Mouse (Mus musculus) cerebral cortex, adult 2 months (tissue): ENCODE data around the gene Tent2.

Experiments used
- WGBS: fragments of 180-500 bp; shearing (Covaris S2); methylation state at CpG from one replicate; pipeline ENCODE4 v1.1.7; 2018; 5-methylcytosine and 5-hydroxymethylcytosine counted together

Gene Tent2

GRCm38 (mm10) chr13:93138059-93138458 lies 54.1 kb downstream of the Tent2 start:
- WGBS: 84% methylated on average over 1 of the region's 1 CpGs

DNA sequence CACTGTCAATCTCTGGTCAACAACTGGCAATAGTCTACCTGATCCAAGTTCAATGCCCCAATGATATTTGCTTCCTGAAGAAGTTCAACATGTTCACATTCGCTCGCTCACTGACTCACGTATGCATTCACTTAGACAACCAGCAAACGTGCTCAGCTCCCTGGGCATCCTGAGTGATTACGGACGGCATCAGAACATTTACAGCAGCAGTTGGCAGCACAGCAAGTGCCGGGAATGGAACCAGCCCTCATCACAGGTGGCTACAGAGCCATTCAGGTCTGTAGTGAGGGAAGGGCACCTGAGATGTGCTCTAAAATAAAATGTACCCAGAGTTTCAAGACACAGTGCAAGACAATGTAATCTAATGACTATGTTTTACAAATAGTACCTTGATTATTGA lies 55.1 kb downstream of the Tent2 start:
- 88% methylated on average over 7 of the region's 7 CpGs for WGBS

- WGBS: 95% methylated on average over 1 of the region's 1 CpGs
Observed at GRCm38 (mm10) chr13:93136251-93136650, 55.9 kb downstream of the Tent2 start.

GRCm38 (mm10) chr13:93135501-93135900 lies 56.7 kb downstream of the Tent2 start:
- 91% methylated on average over 2 of the region's 2 CpGs for WGBS

DNA sequence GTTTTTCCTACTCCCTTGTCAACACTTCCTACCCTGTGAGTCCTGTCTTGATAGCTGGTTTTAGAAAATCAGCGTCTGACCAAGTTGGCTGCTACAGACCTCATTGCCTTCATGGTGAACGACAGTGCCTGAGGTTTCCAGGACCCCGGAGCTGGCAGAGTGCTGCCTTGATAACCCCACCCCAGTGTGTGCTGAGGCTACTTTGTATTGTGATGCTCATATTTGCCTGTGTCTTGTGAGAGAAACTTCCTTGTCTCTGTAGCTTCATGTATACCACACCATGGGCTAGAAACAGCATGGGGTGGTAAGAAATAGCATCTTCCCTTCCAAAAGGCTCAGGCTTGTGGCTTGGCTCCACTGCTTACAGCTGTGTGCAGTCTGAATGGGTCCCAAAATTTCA lies 61.5 kb downstream of the Tent2 start:
- 58% methylated on average over 3 of the region's 3 CpGs for WGBS

DNA sequence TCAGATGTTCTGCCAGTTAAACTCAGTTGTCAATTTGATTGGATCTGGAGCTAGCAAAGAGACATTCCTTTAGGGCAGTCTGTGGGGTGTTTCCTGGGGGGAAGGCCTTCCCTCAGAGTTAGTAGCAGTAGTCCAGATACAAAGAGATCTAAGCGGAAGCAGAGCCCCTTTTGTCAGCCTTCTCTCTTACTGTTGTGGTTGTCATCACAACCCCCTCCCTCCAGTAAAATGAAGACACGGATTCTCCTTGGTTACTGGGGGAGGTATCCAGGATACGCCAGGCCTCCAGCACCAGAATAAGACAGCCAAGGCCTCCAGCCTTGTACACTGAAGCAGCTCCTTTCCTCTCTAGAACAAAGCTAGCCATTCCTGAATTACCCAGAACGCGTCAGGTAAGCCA lies 63.2 kb downstream of the Tent2 start:
- WGBS: 66% methylated on average over 5 of the region's 5 CpGs

DNA sequence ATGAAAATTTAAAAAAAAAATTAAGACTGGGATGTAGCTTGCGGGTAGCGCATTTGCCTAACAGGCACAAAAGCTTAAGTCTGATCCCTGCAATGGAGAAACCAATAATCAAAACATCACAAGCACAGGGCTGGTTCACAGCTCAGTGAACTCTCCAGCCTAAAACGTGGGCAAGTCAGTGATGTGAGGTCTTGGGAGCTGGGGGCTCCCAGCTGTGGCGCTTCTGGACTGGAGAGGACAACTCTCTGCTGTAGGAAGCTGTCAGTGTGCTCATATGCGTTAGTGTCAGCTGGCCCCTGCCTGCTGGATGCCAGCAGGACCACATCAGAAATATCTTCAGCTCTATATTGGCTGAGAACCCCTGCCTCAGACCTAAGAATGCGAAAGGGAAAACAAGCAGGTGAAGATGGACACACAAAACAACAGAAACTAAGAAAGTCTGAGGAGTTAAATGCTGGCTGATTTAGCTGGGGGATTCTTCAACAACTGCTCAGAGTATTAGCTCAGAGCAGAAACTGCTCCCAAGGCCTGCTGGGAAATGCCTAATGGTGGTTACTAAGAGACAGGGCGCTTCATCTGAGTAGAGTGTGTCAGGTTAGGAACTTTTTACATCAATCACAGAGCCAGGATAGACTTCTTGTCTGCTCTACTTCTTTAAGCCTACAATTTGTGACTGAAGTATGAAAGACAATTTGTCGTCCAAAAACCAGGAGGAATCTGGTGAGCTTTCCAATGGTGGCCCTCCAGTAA lies 63.9 kb downstream of the Tent2 start:
- 82% methylated on average over 8 of the region's 8 CpGs for WGBS

DNA sequence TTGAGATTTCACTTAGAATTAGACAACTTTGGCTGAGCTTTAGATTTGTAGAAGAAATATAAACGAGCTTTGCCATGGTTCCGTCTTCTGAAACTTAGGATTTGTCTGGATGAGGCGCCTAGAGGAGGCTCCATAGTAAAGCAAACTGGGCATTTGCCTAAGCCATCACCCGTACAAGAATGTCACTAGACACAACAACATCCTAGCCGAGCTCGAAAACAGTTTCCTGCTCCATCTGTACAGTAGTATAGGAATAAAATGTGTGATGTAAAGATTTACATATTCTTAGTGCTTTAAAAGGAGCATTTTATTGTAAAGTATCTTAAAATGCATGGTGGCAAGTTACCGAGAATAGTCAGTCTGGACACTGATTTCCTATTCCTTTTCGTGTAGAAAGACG lies 69.9 kb downstream of the Tent2 start:
- 68% methylated on average over 9 of the region's 9 CpGs for WGBS

DNA sequence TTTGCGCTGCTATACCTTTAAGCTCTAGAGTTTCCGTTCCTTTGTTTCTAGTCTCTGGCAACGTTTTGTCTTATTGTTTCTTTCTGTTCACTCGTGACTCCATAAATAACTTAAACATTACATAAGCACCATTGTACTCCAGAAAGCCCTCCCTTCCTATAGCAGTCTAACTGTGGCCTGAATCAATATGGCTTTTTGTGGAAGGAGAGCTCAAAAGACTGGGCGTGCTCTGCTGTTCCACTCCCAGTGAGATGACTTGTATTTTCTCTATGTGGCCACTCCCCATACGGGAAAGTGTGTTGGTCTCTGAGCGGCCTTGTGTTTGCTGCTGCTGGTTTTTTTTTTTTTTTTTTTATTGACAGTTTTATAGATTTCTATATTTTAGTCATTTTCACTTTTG lies 74.9 kb downstream of the Tent2 start:
- 56% methylated on average over 7 of the region's 7 CpGs for WGBS

- 70% methylated on average over 4 of the region's 4 CpGs for WGBS
Observed at GRCm38 (mm10) chr13:93102340-93103090, 89.7 kb downstream of the Tent2 start.

- 76% methylated on average over 3 of the region's 3 CpGs for WGBS
Observed at GRCm38 (mm10) chr13:93098596-93098995, 93.6 kb downstream of the Tent2 start.

DNA sequence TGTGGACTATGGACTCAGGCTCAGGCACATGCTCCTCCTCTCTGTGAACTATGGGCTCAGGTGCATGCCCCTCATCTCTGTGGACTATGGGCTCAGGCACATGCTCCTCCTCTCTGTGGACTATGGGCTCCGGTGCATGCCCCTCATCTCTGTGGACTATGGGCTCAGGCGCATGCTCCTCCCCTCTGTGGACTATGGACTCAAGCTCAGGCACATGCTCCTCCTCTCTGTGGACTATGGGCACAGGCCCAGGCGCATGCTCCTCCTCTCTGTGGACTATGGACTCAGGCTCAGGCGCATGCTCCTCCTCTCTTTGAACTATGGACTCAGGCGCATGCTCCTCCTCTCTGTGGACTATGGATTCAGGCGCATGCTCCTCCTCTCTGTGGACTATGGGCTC lies 95.5 kb downstream of the Tent2 start:
- 98% methylated on average over 6 of the region's 6 CpGs for WGBS
